Mouse (Mus musculus): ENCODE data around the gene Grik1. TPM values are rescaled to one million over a fixed set of nuclear protein-coding genes. Genes with fewer than 3 reads are reported as not detected.

The Grik1 gene
- polyA plus RNA-seq, 1 experiment from 2014 or later, result 1.5 TPM

GRCm38 (mm10) chr16:87944318-87944717 is 345.7 kb downstream of the Grik1 start:
- WGBS, result 87% methylated on average over 1 of the region's 1 CpGs
- Histone ChIP-seq H3K27ac (replicated peaks) (no peak overlapping the region), H3K27me3 (replicated peaks; ENCODE audit: low read depth, poor library complexity, severe bottlenecking) (no peaks in the 10 kb centered on the region), H3K36me3 (replicated peaks) (no peaks in the 10 kb centered on the region), H3K4me1 (no peaks in the 10 kb centered on the region), H3K9me3 (no peaks in the 10 kb centered on the region), H3K4me3 (no peak overlapping the region)
- DNase-seq (ENCODE audit: low spot score), result no peak

DNA sequence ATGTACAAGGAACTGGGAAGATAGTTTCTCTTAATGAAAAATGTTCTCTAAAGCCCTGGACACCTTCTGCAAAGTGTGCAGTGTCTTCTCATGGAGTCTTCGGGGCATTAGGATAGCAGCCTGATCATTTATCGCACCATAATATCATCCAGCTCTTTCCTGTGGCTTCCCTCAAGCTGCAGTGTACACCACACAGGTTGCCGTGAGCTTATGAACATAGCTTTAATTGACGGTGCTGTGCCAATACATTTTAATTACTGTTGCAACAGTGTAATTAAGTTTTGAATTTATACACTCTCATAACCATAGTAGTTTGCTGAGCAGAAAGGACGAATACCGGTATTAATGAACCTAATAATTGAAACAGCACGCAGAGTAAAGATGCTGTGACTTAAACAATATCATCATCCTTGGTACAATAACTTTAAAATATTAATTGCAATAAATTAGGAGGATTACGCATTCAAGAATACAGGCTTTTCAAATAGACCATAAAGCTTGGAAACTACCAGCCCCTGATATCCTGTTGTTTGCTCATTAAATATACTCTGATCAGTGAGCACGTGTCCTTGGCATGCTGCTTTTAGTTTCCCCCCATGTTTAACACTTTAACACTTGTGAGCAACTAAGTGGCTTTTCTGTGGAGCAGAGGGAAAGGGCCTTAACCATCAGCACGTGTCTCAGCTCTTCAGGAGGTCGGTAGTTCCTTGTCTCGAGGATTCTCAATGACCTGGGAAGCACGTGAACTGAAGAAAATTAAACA is 347.8 kb downstream of the Grik1 start:
- 92% methylated on average over 13 of the region's 13 CpGs for WGBS
- H3K27ac ChIP-seq (replicated peaks), result no peak overlapping the region

DNA sequence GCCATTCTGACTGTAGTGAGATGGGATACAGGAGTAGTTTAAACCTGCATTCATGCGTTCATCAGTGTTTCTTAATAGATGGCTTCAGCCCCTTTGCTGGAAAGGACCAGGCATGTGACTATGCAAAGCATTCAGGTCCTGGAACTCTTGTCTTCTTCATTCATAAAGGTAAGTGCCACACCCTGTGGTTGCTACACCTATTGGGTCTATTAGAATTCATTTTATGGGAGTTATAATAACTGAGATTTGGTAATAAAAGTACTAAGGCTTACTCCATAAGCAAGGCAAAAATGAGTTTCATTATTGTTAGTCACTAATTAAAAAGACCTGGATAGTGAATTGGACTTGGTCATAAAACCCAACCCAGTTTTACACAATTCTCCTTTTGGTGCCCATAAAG is 355.4 kb downstream of the Grik1 start:
- H3K4me3 ChIP-seq, result no peak overlapping the region
- no peaks in the 10 kb centered on the region for H3K9me3 ChIP-seq
- no peak overlapping the region for H3K27ac ChIP-seq (replicated peaks)
- H3K36me3 ChIP-seq (replicated peaks), result no peaks in the 10 kb centered on the region
- DNase-seq (ENCODE audit: low spot score), result no peak
- no peaks in the 10 kb centered on the region for H3K27me3 ChIP-seq (replicated peaks; ENCODE audit: low read depth, poor library complexity, severe bottlenecking)
- no peaks in the 10 kb centered on the region for H3K4me1 ChIP-seq
- 87% methylated on average over 1 of the region's 1 CpGs for WGBS

More for the DNA sequence above, 347.8 kb downstream of the Grik1 start:
- DNase-seq (ENCODE audit: low spot score), result no peak
- no peak overlapping the region for H3K4me3 ChIP-seq
- no peaks in the 10 kb centered on the region for H3K27me3 ChIP-seq (replicated peaks; ENCODE audit: low read depth, poor library complexity, severe bottlenecking)
- no peaks in the 10 kb centered on the region for H3K36me3 ChIP-seq (replicated peaks)
- no peaks in the 10 kb centered on the region for H3K9me3 ChIP-seq
- no peaks in the 10 kb centered on the region for H3K4me1 ChIP-seq

DNA sequence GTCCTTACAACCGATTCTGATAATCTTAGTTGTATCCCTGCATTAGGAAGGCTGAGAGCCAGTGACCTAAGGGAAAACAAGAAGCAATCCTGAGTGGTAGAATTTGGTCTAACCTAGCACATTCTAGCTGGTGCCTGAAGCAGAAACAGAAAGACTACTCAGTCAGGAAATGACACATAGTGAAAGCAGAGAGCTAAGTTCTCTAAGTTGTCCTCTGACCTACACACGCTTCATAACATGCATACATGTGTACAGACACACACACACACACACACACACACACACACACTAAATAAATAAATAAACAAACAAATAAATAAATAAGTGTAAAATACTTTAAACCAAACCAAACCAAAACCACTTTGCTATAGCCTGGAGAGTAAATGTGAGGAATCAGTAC is 358.7 kb downstream of the Grik1 start:
- no peaks in the 10 kb centered on the region for H3K4me1 ChIP-seq
- H3K4me3 ChIP-seq, result no peak overlapping the region
- H3K36me3 ChIP-seq (replicated peaks), result no peaks in the 10 kb centered on the region
- WGBS, result 93% methylated on average over 2 of the region's 2 CpGs
- no peak overlapping the region for H3K27ac ChIP-seq (replicated peaks)
- no peaks in the 10 kb centered on the region for H3K27me3 ChIP-seq (replicated peaks; ENCODE audit: low read depth, poor library complexity, severe bottlenecking)
- H3K9me3 ChIP-seq, result no peaks in the 10 kb centered on the region
- no peak for DNase-seq (ENCODE audit: low spot score)

DNA sequence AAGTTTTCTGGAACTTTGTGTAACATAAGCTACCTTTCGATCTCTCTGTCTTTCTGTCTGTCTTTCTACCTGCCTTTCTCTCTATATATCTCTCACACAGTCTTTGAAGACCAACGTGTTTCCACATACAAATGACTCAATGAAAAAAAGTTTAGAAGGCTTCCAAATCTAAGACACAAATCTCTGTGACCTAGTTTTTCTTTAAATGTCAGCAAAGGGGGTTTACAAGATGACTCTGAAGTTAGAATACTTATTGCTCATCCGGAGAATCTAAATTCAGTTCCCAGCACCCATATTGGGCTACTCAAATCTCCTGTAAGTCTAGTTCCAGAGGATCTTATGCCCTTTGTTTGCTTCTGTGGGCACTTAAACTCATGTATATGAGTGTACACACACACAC is 359.5 kb downstream of the Grik1 start:
- Histone ChIP-seq H3K4me1 (no peaks in the 10 kb centered on the region), H3K27ac (replicated peaks) (no peak overlapping the region), H3K4me3 (no peak overlapping the region), H3K36me3 (replicated peaks) (no peaks in the 10 kb centered on the region), H3K9me3 (no peaks in the 10 kb centered on the region), H3K27me3 (replicated peaks; ENCODE audit: low read depth, poor library complexity, severe bottlenecking) (no peaks in the 10 kb centered on the region)
- no peak for DNase-seq (ENCODE audit: low spot score)
- 87% methylated on average over 3 of the region's 3 CpGs for WGBS

GRCm38 (mm10) chr16:87928671-87929070 is 361.4 kb downstream of the Grik1 start:
- Histone ChIP-seq H3K27me3 (replicated peaks; ENCODE audit: low read depth, poor library complexity, severe bottlenecking) (no peaks in the 10 kb centered on the region), H3K9me3 (no peaks in the 10 kb centered on the region), H3K4me3 (no peak overlapping the region), H3K4me1 (no peaks in the 10 kb centered on the region), H3K36me3 (replicated peaks) (no peaks in the 10 kb centered on the region), H3K27ac (replicated peaks) (no peak overlapping the region)
- 78% methylated on average over 1 of the region's 1 CpGs for WGBS
- DNase-seq (ENCODE audit: low spot score), result no peak

DNA sequence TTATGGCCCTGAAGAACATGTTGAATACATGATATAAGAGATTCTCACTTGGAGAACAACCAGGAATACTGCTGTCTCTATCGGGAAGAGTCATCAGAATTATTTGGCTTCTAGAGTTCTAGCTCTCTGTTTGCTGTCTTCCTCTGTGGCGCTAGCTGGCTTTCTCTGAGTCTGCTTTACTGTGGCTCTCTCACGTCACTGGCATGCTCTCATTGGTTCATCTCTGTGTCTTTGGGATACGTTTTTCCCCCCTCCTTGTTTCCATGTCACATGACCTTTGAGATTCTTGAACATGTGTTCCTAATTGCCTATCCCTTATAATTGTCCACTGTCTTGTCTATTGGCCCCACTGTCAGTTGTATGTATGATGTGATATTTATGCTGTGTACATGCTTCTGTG is 372.2 kb downstream of the Grik1 start:
- WGBS, result 69% methylated on average over 4 of the region's 4 CpGs
- Histone ChIP-seq H3K9me3 (no peaks in the 10 kb centered on the region), H3K36me3 (replicated peaks) (no peaks in the 10 kb centered on the region), H3K4me1 (peaks cover 22% of the 10 kb centered on the region), H3K27ac (replicated peaks) (no peak overlapping the region), H3K4me3 (no peak overlapping the region), H3K27me3 (replicated peaks; ENCODE audit: low read depth, poor library complexity, severe bottlenecking) (no peaks in the 10 kb centered on the region)
- no peak for DNase-seq (ENCODE audit: low spot score)

DNA sequence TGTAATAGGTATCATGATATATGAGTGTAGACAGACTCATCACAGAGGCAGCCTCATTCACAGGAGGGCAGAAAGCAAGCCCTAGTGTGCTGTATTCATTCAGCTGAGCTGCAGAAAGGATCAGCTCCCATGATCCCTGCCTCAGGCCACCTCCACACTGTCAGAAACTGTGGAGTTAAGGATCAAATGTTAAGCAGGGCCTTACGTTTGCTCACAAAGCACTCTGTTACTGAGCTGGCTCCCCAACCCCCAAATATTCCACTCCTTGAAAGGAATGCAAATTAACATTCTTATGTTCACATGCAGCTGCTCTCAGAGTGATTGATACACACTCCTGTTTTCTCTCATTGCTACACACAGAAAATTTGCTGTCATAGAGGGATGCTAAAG is 372.9 kb downstream of the Grik1 start:
- Histone ChIP-seq H3K9me3 (no peaks in the 10 kb centered on the region), H3K36me3 (replicated peaks) (no peaks in the 10 kb centered on the region), H3K4me3 (no peak overlapping the region), H3K27me3 (replicated peaks; ENCODE audit: low read depth, poor library complexity, severe bottlenecking) (no peaks in the 10 kb centered on the region), H3K27ac (replicated peaks) (peak overlapping the region; percentile 73), H3K4me1 (peaks cover 22% of the 10 kb centered on the region)
- WGBS, result 9% methylated on average over 1 of the region's 1 CpGs
- DNase-seq (ENCODE audit: low spot score), result peak; percentile 56

DNA sequence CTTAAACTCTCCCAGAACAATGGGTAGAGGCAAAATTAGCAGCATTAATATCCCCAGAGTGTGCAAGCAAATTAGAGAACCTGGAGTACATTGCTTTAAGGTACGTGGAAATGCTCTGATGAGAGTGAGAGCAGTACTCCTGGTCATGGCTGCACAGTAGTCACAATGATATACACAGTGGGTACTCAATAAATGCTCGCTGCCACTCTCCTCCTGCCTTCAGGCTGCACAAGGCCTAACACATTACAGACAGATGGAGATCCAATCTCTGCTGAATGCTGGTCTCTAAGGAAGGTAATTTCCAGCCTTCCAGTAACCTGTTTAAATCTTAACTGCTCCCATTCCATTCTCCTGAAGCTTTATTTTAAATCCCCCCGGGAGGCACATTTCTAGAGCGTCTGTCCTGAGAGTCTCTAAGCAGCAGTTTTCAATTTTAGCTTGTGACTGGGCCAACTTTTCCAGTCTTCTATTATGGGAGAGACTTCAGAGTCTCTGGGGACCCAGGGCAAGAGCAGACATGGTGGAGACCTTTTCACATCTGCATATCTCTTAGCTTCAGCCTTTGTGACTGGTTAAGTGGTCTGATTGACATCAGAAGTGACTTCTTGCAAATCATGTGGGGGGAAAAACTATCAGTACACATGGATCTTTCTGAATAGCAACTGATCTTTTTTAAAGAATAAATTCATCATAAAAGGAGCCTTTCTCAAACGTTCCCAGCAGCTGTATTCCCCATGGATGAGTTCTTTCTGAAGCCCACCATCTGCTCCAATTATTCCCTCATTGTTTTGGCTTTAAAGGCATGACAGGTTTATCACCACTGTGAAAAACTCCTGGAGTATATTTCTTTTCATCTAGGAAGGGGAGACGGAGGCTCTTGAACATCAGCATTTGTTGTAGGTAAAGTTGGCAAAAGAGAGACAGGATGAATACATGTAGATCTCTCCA is 373.6 kb downstream of the Grik1 start:
- H3K4me1 ChIP-seq, result peaks cover 22% of the 10 kb centered on the region
- no peaks in the 10 kb centered on the region for H3K27me3 ChIP-seq (replicated peaks; ENCODE audit: low read depth, poor library complexity, severe bottlenecking)
- DNase-seq (ENCODE audit: low spot score), result peak; percentile 15
- H3K27ac ChIP-seq (replicated peaks), result peak overlapping the region; percentile 73
- no peaks in the 10 kb centered on the region for H3K36me3 ChIP-seq (replicated peaks)
- no peak overlapping the region for H3K4me3 ChIP-seq
- WGBS, result 47% methylated on average over 6 of the region's 6 CpGs
- H3K9me3 ChIP-seq, result no peaks in the 10 kb centered on the region

GRCm38 (mm10) chr16:87915156-87915555 is 374.9 kb downstream of the Grik1 start:
- no peak for DNase-seq (ENCODE audit: low spot score)
- 85% methylated on average over 4 of the region's 4 CpGs for WGBS
- no peaks in the 10 kb centered on the region for H3K9me3 ChIP-seq
- no peak overlapping the region for H3K27ac ChIP-seq (replicated peaks)
- H3K27me3 ChIP-seq (replicated peaks; ENCODE audit: low read depth, poor library complexity, severe bottlenecking), result no peaks in the 10 kb centered on the region
- H3K4me1 ChIP-seq, result peaks cover 22% of the 10 kb centered on the region
- no peaks in the 10 kb centered on the region for H3K36me3 ChIP-seq (replicated peaks)
- no peak overlapping the region for H3K4me3 ChIP-seq

GRCm38 (mm10) chr16:87913781-87914180 is 376.3 kb downstream of the Grik1 start:
- 92% methylated on average over 5 of the region's 5 CpGs for WGBS
- DNase-seq (ENCODE audit: low spot score), result no peak

DNA sequence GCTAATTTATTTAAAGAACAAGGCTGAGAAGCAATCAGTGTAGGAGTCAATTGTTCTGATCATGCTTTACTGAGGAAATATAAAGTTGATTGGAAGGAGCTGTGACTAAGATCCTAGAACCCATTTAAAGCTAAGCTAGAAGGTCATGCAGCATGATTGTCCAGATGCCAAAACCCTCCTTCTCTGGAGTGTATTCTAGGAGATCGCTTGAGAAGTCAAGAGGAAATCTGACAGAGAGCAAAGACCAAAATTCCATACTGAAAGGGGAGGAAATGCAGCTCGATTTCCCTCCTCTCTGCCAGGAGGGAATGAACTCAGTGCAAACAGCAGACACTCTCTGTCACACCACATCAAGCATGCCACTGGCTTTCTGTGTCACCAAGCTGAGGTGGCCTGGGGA is 378.9 kb downstream of the Grik1 start:
- Histone ChIP-seq H3K9me3 (no peaks in the 10 kb centered on the region), H3K27ac (replicated peaks) (no peak overlapping the region), H3K4me3 (no peak overlapping the region), H3K4me1 (peaks cover 5% of the 10 kb centered on the region), H3K36me3 (replicated peaks) (no peaks in the 10 kb centered on the region), H3K27me3 (replicated peaks; ENCODE audit: low read depth, poor library complexity, severe bottlenecking) (no peaks in the 10 kb centered on the region)
- no peak for DNase-seq (ENCODE audit: low spot score)
- 66% methylated on average over 2 of the region's 2 CpGs for WGBS

More at GRCm38 (mm10) chr16:87913781-87914180, 376.3 kb downstream of the Grik1 start:
- Histone ChIP-seq H3K36me3 (replicated peaks) (no peaks in the 10 kb centered on the region), H3K4me1 (peaks cover 22% of the 10 kb centered on the region), H3K27me3 (replicated peaks; ENCODE audit: low read depth, poor library complexity, severe bottlenecking) (no peaks in the 10 kb centered on the region), H3K4me3 (no peak overlapping the region), H3K9me3 (no peaks in the 10 kb centered on the region), H3K27ac (replicated peaks) (no peak overlapping the region)

DNA sequence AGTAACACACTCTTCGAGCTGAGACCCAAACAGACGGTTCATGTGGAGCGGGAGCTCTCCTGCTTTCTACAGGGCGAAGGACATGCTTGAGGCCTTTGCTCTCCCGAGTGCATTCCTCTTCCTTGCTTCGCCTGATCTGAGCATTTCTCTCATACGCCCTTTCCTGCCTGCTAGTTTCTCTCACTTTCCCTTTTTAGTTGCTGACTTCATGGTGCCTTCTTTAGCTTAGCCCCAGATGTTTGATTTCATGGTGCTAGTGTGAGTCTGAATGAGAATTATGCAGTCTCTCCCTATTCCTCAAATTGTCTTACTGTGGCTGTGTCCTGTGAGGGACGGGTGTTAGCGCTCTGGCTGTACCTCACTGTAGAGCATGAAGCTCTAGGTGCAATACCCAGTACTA is 388.0 kb downstream of the Grik1 start:
- DNase-seq (ENCODE audit: low spot score), result no peak
- Histone ChIP-seq H3K4me3 (no peak overlapping the region), H3K27ac (replicated peaks) (no peak overlapping the region), H3K9me3 (no peaks in the 10 kb centered on the region), H3K36me3 (replicated peaks) (no peaks in the 10 kb centered on the region), H3K4me1 (no peaks in the 10 kb centered on the region), H3K27me3 (replicated peaks; ENCODE audit: low read depth, poor library complexity, severe bottlenecking) (no peaks in the 10 kb centered on the region)
- WGBS, result 79% methylated on average over 9 of the region's 9 CpGs

Data from embryonic facial prominence, embryonic 10.5 days (tissue).